Mouse (Mus musculus) activated CD4-positive, CD25-positive, alpha-beta regulatory T cell, adult 4 months (primary cell): ENCODE results near the gene Rpp40. TPM values are rescaled to one million over a fixed set of nuclear protein-coding genes. Genes with fewer than 3 reads are reported as not detected.

Experiments
- ATAC-seq: one replicate; pipeline ENCODE4 v1.8.0; 2017
- polyA plus RNA-seq, 2 experiments: library from polyadenylated mRNA; unstranded; fragments of 100-300 nt; shearing (Covaris generic); gene quantifications; one replicate each; pipeline ENCODE4 v1.2.1; 2017

Rpp40 gene
- 10 to 100 TPM in 1 of 2 experiments, 1 to 10 TPM in 1; 7.5 to 11.6 TPM for polyA plus RNA-seq

GRCm38 (mm10) chr13:35905879-35906481, at the start of gene Rpp40:
Gene Rpp40 (minus strand): TSS chr13:35906359.
- peak; percentile 99 for ATAC-seq

GRCm38 (mm10) chr13:35949814-35950455, 43.8 kb upstream of the Rpp40 start:
- no peak for ATAC-seq

GRCm38 (mm10) chr13:35947354-35948000, 41.3 kb upstream of the Rpp40 start:
- ATAC-seq, result no peak

DNA sequence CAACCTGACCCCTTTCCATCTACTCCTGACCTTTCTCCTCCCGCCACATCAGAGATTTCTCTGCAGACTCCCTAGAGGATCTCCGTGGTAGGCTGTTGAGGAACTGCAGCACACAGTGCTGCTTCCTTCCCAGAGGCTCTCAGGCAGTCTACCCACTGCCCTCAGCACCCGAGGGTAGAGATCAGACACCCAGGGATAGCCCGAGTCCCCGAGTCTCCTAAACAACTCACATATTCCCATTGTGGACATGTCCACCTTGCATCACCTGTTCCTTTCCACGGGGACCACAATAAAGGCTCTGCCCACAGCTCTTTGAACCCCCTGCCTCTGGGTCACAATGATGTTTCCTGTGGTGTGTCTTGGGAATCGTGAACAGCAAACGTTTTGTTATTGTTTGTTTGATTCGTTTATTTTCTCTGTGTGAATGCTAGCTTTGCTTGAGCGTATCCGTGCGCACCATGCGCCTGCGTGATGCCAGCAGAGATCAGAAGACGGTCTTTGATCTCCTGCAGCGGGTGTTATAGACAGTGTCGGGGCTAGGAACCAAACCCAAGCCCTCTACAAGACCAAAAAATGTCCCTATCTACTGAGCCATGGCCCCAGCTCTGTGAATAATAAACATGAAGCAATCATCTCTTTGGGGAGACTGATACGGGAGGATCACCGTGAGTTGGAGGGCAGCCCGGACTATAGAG, 40.6 kb upstream of the Rpp40 start:
- no peak for ATAC-seq

- ATAC-seq, result no peak
Measured at GRCm38 (mm10) chr13:35940934-35941333, 34.8 kb upstream of the Rpp40 start.

- no peak for ATAC-seq
Measured at GRCm38 (mm10) chr13:35939871-35940665, 33.9 kb upstream of the Rpp40 start.

- ATAC-seq, result no peak
Measured at GRCm38 (mm10) chr13:35937991-35938390, 31.8 kb upstream of the Rpp40 start.

DNA sequence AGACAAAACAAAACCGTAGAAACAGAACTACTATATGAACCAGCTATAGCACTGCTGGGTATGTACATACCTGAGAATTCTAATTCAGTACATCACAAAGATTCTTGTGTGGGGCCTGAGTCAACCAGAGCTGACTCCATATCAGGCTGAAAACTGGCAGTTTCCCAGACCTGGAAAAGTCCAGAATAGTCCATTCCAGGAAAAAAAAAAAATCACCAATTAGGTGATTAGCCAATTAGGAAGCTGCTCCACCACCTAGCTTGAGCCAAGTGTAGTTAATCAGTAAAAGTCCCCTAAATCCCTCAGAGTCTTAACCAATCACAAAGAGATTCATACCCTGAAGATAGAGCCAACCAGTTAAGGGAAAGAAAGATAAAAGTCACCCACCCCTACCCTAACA, 5.3 kb upstream of the Rpp40 start:
- ATAC-seq, result no peak

DNA sequence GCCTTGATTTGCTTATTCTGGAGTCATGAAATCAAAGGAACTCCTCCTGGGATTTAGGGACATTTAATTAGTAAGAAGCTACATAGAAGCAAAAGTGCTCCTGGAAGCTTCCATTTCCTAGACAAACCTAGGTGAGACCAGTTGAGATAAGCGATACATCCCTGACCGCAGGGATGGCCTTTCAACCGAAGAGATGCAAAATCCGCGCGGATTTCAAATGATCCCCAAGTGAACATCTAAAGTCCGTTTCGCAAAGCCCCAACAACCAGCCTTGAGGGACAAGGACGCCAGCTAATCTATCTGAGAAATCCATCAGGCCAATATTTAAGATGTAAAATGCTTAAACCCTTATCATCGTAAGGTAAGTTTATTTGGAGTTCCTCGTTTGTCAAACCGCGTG, 781 bp downstream of the Rpp40 start:
- ATAC-seq, result no peak

DNA sequence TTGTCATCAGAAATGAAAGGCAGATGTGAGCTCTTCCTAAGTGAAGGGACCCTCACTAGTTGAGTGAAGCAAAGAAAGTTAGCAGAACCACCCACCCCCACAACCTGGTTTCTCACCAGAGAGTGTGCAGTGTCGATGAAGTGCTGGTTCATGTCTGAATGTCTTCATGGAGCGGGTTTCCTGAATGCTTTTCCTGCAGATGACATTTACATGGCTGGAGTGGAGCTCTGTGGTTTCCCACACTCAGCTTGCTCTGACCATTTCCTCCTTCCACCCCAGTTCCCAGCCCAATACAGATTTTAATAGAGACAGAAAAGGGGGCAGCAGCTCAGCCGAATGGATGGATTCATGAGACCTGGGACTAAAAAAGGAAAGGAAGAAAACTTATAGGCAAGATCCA, 13.3 kb downstream of the Rpp40 start:
- ATAC-seq, result no peak

DNA sequence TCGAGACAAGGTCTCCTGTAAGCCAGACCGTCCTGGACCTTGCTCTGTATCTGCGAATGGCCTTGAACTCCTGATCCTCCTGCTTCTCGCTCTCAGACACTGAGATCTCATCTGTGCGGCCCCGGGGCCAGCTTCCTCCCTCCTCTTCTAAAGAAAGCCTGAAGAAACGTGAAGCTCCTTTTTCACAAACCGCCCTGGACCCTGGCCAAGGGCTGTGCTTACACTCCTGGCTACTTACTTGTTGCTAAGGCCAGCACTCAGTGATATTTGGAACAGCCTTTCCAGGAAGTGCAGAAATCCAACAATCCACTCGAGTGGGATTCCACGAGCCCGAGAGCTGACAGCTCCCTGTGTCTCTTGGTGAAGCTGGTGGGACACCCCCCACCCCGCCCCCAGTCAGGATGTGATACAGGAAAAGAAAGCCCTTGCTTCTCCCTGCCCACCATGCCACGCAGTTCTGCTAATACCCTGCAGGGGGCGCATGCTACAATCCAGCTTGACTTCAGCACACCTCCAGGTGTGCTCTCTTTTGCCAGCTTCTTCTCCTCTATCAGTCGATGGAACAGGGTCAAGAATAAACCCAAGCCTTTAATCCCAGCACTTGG, 19.9 kb downstream of the Rpp40 start:
- no peak for ATAC-seq

GRCm38 (mm10) chr13:35880555-35881046, 25.6 kb downstream of the Rpp40 start:
- no peak for ATAC-seq

DNA sequence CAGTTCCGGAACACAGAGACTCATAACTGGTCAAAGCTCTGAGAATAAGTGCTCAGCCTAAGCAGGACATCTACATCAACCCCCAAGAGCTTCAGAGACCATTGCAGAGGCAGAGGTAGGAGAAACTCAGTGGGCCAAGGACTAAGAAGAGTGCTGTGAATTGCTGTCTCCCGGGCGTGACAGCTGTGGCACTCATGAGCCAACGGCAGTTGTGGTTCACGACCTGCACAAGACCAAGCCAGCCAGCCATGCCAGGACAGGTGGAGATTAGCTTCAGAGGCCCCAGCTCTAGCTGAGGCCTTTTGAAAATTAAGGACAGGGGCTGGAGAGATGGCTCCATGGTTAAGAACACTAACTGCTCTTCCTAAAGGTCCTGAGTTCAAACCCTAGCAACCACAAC, 26.6 kb downstream of the Rpp40 start:
- no peak for ATAC-seq

- no peak for ATAC-seq
Measured at GRCm38 (mm10) chr13:35879068-35879467, 27.1 kb downstream of the Rpp40 start.

DNA sequence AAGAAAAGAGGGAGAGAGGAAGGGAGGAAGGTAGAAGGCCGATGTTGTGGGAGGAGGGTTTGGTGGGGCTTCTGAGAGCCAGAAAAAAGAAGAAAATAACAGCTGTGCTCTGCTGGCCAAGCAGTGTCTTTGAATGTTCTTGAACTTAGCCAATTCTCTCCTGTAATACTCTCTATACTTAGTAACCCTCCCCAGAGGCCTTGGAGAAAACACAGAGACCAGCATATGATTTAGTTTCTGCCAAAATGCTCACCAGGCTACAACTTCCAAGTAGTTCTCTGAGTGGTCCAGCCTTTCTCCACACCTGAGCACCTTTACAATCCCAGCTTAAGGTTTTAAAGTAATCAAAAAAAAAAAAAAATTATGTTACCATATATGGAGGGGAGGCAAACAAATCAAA, 27.9 kb downstream of the Rpp40 start:
- ATAC-seq, result no peak

- ATAC-seq, result no peak
Measured at GRCm38 (mm10) chr13:35875396-35875795, 30.8 kb downstream of the Rpp40 start.

DNA sequence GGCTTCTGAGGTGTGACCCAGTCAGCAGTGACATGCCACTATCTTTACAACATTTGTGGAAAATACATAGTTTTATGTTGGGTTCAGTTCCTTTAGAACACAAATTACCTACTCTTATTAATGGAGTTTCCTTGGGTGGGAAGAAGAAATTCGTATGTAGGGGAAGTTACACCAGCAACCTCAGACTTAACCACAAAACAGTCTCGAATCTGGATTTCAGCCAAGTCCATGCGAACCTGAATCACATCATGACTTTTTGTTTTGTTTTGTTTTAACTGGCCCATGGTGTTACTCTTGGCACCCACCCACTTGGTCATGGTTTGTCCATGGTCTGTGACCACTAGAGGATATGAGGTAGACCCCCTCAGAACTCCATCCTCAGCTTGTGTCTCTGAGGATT, 35.1 kb downstream of the Rpp40 start:
- no peak for ATAC-seq

GRCm38 (mm10) chr13:35870659-35871058, 35.5 kb downstream of the Rpp40 start:
- ATAC-seq, result no peak

DNA sequence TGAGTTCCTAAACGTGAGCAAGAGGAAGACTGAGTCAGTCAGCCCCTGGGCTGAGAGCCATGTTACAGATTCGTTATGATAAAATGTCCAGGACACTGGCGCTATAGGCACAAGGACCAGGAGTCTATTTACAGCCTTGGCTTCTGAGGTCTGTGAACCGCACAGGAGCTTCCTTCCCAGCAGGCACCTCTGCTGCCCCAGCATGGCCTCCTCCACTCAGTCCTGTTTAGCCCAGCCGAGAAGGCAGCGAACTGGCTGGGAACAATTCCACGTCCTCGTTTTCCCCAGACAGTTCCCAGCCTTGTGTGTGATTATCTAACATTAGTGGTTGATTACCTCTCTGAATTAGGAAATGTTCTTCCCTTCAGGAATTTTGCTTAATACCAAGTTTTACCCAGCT, 45.2 kb downstream of the Rpp40 start:
- ATAC-seq, result no peak

GRCm38 (mm10) chr13:35857486-35857885, 48.7 kb downstream of the Rpp40 start:
- no peak for ATAC-seq

DNA sequence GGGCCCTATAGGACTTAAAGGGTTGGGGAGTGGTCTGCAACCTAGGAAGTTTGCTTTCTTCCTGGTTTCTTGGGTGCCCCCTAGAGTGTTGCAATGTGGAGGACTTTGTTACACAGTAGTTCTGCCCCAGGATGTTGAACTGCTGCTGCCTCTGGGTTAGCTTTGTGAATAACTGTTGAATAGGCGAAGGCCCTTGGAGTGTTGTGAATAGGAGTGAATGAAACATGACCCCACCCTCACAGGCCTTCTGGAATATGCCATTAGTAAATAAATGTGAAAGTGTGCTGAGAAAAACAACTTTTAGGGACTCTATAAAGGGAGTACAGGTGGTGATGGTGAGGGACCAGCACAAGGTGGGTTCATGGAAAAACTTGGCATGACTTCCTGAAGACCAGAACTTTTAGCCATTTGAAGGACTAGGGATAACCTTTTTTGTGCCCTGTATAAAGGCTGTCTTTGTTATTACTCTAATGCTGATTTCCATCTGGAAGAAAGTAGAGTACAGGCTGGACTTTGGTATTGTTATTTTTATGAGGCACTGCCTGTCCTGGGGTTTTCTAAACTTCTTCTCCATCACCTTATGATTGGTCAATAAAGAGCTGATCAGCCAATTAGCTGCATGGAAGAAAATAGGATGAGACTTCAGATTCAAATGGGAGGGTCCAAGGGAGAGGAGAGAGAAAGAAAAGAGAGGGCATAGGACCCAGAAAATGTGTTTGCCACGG, 53.1 kb downstream of the Rpp40 start:
- ATAC-seq, result no peak
